Mouse (Mus musculus) urinary bladder, postnatal 25 days (tissue): ENCODE results near the gene Rbm25.
"Not testable (repeated sequence)": the region's sequence is repeated elsewhere in the genome, so short reads cannot be mapped to it uniquely, and the experiment has no call there.

Experiments
- DNase-seq: peaks from one replicate; pipeline ENCODE4 v3.0.0; 2022; ENCODE audit warnings: low spot score

Gene Rbm25

GRCm38 (mm10) chr12:83630936-83631335 is at the start of gene Rbm25:
TSS of gene Rbm25 (plus strand) at chr12:83631236.
- DNase-seq = not testable (repeated sequence)

- no peak for DNase-seq
These were observed 48.9 kb upstream of the Rbm25 start for GRCm38 (mm10) chr12:83582106-83582505.

GRCm38 (mm10) chr12:83582747-83583146 is 48.3 kb upstream of the Rbm25 start:
- DNase-seq = no peak

GRCm38 (mm10) chr12:83586628-83587027 is 44.4 kb upstream of the Rbm25 start:
- DNase-seq = no peak

GRCm38 (mm10) chr12:83591754-83592501 is 39.1 kb upstream of the Rbm25 start:
- no peak for DNase-seq

- DNase-seq = no peak
These were observed 36.5 kb upstream of the Rbm25 start for GRCm38 (mm10) chr12:83594454-83595040.

- DNase-seq = no peak
These were observed 34.7 kb upstream of the Rbm25 start for GRCm38 (mm10) chr12:83596191-83596954.

GRCm38 (mm10) chr12:83597025-83597501 is 34.0 kb upstream of the Rbm25 start, which contains the start of gene Zfyve1:
TSS of gene Zfyve1 (minus strand) at chr12:83597222.
- DNase-seq = peak; percentile 80

GRCm38 (mm10) chr12:83597881-83598280 is 33.2 kb upstream of the Rbm25 start:
- no peak for DNase-seq

GRCm38 (mm10) chr12:83602285-83602684 is 28.8 kb upstream of the Rbm25 start:
- DNase-seq = no peak

- DNase-seq = not testable (repeated sequence)
These were observed 24.6 kb upstream of the Rbm25 start for GRCm38 (mm10) chr12:83606411-83606810.

GRCm38 (mm10) chr12:83617261-83617660 is 13.8 kb upstream of the Rbm25 start:
- no peak for DNase-seq

GRCm38 (mm10) chr12:83618981-83619380 is 12.1 kb upstream of the Rbm25 start:
- DNase-seq = no peak

GRCm38 (mm10) chr12:83620694-83621093 is 10.3 kb upstream of the Rbm25 start:
- not testable (repeated sequence) for DNase-seq

GRCm38 (mm10) chr12:83622031-83622755 is 8.8 kb upstream of the Rbm25 start:
- DNase-seq = no peak

GRCm38 (mm10) chr12:83624321-83624720 is 6.7 kb upstream of the Rbm25 start:
- DNase-seq = no peak

- peak; percentile 87 for DNase-seq
These were observed 975 bp downstream of the Rbm25 start for GRCm38 (mm10) chr12:83631743-83632679.

- DNase-seq = peak; percentile 46
These were observed 1.6 kb downstream of the Rbm25 start for GRCm38 (mm10) chr12:83632680-83633025.

- no peak for DNase-seq
These were observed 2.8 kb downstream of the Rbm25 start for GRCm38 (mm10) chr12:83633807-83634206.

GRCm38 (mm10) chr12:83641233-83641632 is 10.2 kb downstream of the Rbm25 start:
- DNase-seq = no peak

GRCm38 (mm10) chr12:83643116-83643515 is 12.1 kb downstream of the Rbm25 start:
- DNase-seq = no peak
